In the genomic region with DNA sequence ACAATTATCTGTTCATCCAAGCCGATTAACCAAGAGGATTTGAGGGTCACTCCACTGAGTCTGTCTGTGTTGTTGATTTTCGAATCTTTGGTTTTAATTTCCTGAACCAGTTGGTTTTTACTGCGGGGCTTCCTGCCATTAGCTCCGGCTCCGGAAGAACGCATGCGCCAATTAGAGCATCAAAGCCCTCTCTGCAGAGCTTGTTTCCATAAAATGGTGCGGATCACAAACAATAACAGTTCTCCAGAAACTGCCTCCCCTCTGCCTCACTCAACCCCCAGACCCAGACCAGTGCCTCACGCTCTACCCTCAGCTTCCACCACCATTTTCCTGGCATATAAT, we compare ENCODE assay signal across 17 mouse cellular contexts. TPM values are rescaled to one million over a fixed set of nuclear protein-coding genes. Genes with fewer than 3 reads are reported as not detected.
DNase-seq lines count a peak whose midpoint lies in the region; ATAC-seq and TF ChIP-seq lines count a peak whose summit lies in the region.
"Had no signal": no experiment of that assay in that cellular context is flagged by ENCODE, and none has a peak within 500 bp of the region (broad histone marks: within the 10 kb centered on the region; RNA-seq: fewer than 3 reads in every experiment).

No protein-coding gene starts in this region.

- no peak for TF ChIP-seq CTCF in stomach, postnatal 0 days (IDR thresholded peaks at IDR 0.05; ENCODE audit: low read depth)

- no peak for DNase-seq in hindbrain, embryonic 11.5 days (ENCODE audit: low spot score)
- no peak for DNase-seq in stomach, postnatal 0 days (ENCODE audit: low spot score)
- DNase-seq in limb, embryonic 10.5 days (ENCODE audit: low spot score): peak; percentile 66
- no peak for DNase-seq in adipocyte (ENCODE audit: low spot score)
- DNase-seq in layer of hippocampus, adult 18-20 months (ENCODE audit: low spot score in 2 of 2): no peak
- DNase-seq: cerebellum, postnatal 10 days; forebrain, postnatal 0 days; heart, postnatal 10 days; kidney, adult 18-20 months; layer of hippocampus, postnatal 36 days; lung, postnatal 14 days; right cerebral cortex, adult 18-20 months had no signal

- no peak for TF ChIP-seq EP300 in stomach, postnatal 0 days (optimal IDR thresholded peaks at IDR 0.05)

- H3K9ac ChIP-seq in hindbrain, embryonic 15.5 days: no peak overlapping the region
- no peak overlapping the region for H3K9ac ChIP-seq in hindbrain, embryonic 11.5 days (ENCODE audit: low read depth, low read length)
- H3K9ac ChIP-seq in stomach, embryonic 16.5 days (ENCODE audit: low read length): no peak overlapping the region
- no peak overlapping the region for H3K9ac ChIP-seq in stomach, postnatal 0 days (ENCODE audit: low read length)
- H3K9ac ChIP-seq: forebrain, postnatal 0 days; liver, embryonic 14.5 days; midbrain, embryonic 12.5 days had no signal

- 25% methylated on average over 9 of the region's 9 CpGs for WGBS in hindbrain, embryonic 15.5 days
- WGBS in hindbrain, embryonic 11.5 days: 21% methylated on average over 9 of the region's 9 CpGs
- 17% methylated on average over 9 of the region's 9 CpGs for WGBS in stomach, embryonic 16.5 days
- 16% methylated on average over 9 of the region's 9 CpGs for WGBS in stomach, postnatal 0 days
- WGBS in limb, embryonic 10.5 days: 3% methylated on average over 9 of the region's 9 CpGs

- H3K4me1 ChIP-seq in hindbrain, embryonic 15.5 days (replicated peaks): peaks cover 16% of the 10 kb centered on the region
- H3K4me1 ChIP-seq in hindbrain, embryonic 11.5 days (replicated peaks; ENCODE audit: control insufficient read depth, insufficient read depth, low read length): no peaks in the 10 kb centered on the region
- H3K4me1 ChIP-seq in stomach, embryonic 16.5 days (ENCODE audit: control insufficient read depth, insufficient read depth, low read length): 0 out of 2 replicates have a peak, but pooled peaks cover 9% of the 10 kb centered on the region
- 0 out of 2 replicates have a peak, but pooled peaks cover 3% of the 10 kb centered on the region for H3K4me1 ChIP-seq in stomach, postnatal 0 days (replicated peaks; ENCODE audit: control insufficient read depth, insufficient read depth)
- H3K4me1 ChIP-seq in limb, embryonic 10.5 days: peaks cover 73% of the 10 kb centered on the region

- peaks cover 78% of the 10 kb centered on the region for H3K27me3 ChIP-seq in hindbrain, embryonic 15.5 days
- H3K27me3 ChIP-seq in hindbrain, embryonic 11.5 days (ENCODE audit: control insufficient read depth, insufficient read depth, low read length): peaks cover 67% of the 10 kb centered on the region
- H3K27me3 ChIP-seq in stomach, embryonic 16.5 days (ENCODE audit: control insufficient read depth, insufficient read depth, low read length): peaks cover 59% of the 10 kb centered on the region
- H3K27me3 ChIP-seq in stomach, postnatal 0 days (ENCODE audit: control insufficient read depth, insufficient read depth, low read length): no peaks in the 10 kb centered on the region; the same call in 1 of the 2 replicates
- peaks cover 57% of the 10 kb centered on the region for H3K27me3 ChIP-seq in limb, embryonic 10.5 days (ENCODE audit: low read depth, poor library complexity, severe bottlenecking)

- H3K9me3 ChIP-seq in hindbrain, embryonic 15.5 days: no peaks in the 10 kb centered on the region
- H3K9me3 ChIP-seq in hindbrain, embryonic 11.5 days (ENCODE audit: control insufficient read depth, low read length): no peaks in the 10 kb centered on the region
- H3K9me3 ChIP-seq in stomach, embryonic 16.5 days (replicated peaks; ENCODE audit: control insufficient read depth, low read length): no peaks in the 10 kb centered on the region
- no peaks in the 10 kb centered on the region for H3K9me3 ChIP-seq in stomach, postnatal 0 days (ENCODE audit: control insufficient read depth, low read length)
- H3K9me3 ChIP-seq in limb, embryonic 10.5 days (replicated peaks): no peaks in the 10 kb centered on the region
- H3K9me3 ChIP-seq: midbrain, embryonic 12.5 days had no signal

- no peak for ATAC-seq in hindbrain, embryonic 15.5 days (ENCODE audit: low FRiP score, low read depth)
- ATAC-seq in hindbrain, embryonic 11.5 days (ENCODE audit: low FRiP score): no peak
- ATAC-seq in stomach, embryonic 16.5 days (ENCODE audit: insufficient read depth, low FRiP score): no peak
- no peak for ATAC-seq in stomach, postnatal 0 days (ENCODE audit: low FRiP score, low TSS enrichment)
- ATAC-seq: forebrain, postnatal 0 days had no signal

- H3K27ac ChIP-seq in hindbrain, embryonic 15.5 days (replicated peaks): no peak overlapping the region
- H3K27ac ChIP-seq in hindbrain, embryonic 11.5 days (ENCODE audit: low read depth, low read length): no peak overlapping the region
- peak overlapping the region; percentile 69; the same call in 1 of the 2 replicates for H3K27ac ChIP-seq in stomach, embryonic 16.5 days (ENCODE audit: low read length)
- no peak overlapping the region for H3K27ac ChIP-seq in stomach, postnatal 0 days (replicated peaks)
- peak overlapping the region; percentile 87 for H3K27ac ChIP-seq in limb, embryonic 10.5 days
- H3K27ac ChIP-seq: liver, embryonic 14.5 days; midbrain, embryonic 12.5 days had no signal

- no peaks in the 10 kb centered on the region for H3K36me3 ChIP-seq in hindbrain, embryonic 15.5 days
- H3K36me3 ChIP-seq in hindbrain, embryonic 11.5 days (ENCODE audit: control insufficient read depth, insufficient read depth, low read length): no peaks in the 10 kb centered on the region
- no peaks in the 10 kb centered on the region for H3K36me3 ChIP-seq in stomach, embryonic 16.5 days (ENCODE audit: control insufficient read depth, insufficient read depth, low read length)
- no peaks in the 10 kb centered on the region for H3K36me3 ChIP-seq in stomach, postnatal 0 days (ENCODE audit: control insufficient read depth, insufficient read depth, low read length)
- H3K36me3 ChIP-seq in limb, embryonic 10.5 days: no peaks in the 10 kb centered on the region
- H3K36me3 ChIP-seq: midbrain, embryonic 12.5 days had no signal

- peak overlapping the region; percentile 26 for H3K4me2 ChIP-seq in hindbrain, embryonic 15.5 days
- no peak overlapping the region for H3K4me2 ChIP-seq in hindbrain, embryonic 11.5 days (replicated peaks; ENCODE audit: low read depth, low read length)
- H3K4me2 ChIP-seq in stomach, embryonic 16.5 days (ENCODE audit: low read depth, low read length): no peak overlapping the region
- H3K4me2 ChIP-seq in stomach, postnatal 0 days (replicated peaks; ENCODE audit: low read depth): no peak overlapping the region
- H3K4me2 ChIP-seq: midbrain, embryonic 12.5 days had no signal

- no peak overlapping the region for H3K4me3 ChIP-seq in hindbrain, embryonic 15.5 days
- no peak overlapping the region for H3K4me3 ChIP-seq in hindbrain, embryonic 11.5 days (ENCODE audit: low read depth, low read length)
- no peak overlapping the region for H3K4me3 ChIP-seq in stomach, embryonic 16.5 days (replicated peaks; ENCODE audit: low read length)
- H3K4me3 ChIP-seq in stomach, postnatal 0 days (ENCODE audit: low read depth, low read length): no peak overlapping the region
- peak overlapping the region; percentile 28 for H3K4me3 ChIP-seq in limb, embryonic 10.5 days
- H3K4me3 ChIP-seq: midbrain, embryonic 12.5 days had no signal

RNA-seq across cellular contexts. Expression of a gene that starts 18.5 kb away (rescaled TPM):
- polyA plus RNA-seq in hindbrain, embryonic 15.5 days (2015; fragmentation: Nextera tagmentation; extraction: Ambion mirVana): 10.5 and 11.5 TPM in 2 replicates
- 15.5 and 20.6 TPM in 2 replicates for polyA plus RNA-seq in hindbrain, embryonic 11.5 days (2014; fragmentation: Nextera tagmentation; extraction: Ambion mirVana)
- polyA plus RNA-seq in stomach, embryonic 16.5 days (2015; fragmentation: Nextera tagmentation; extraction: Ambion mirVana): 1.4 and 1.5 TPM in 2 replicates
- 3.4 and 3.7 TPM in 2 replicates for polyA plus RNA-seq in stomach, postnatal 0 days (2015; fragmentation: Nextera tagmentation; extraction: Ambion mirVana)
- 6.7 and 6.9 TPM in 2 replicates for polyA plus RNA-seq in limb, embryonic 10.5 days (2016; fragmentation: Nextera tagmentation; extraction: Ambion mirVana)
- under 1 TPM; 0.27 to 0.30 TPM for total RNA-seq in layer of hippocampus, adult 18-20 months (2021)
- total RNA-seq: forebrain, postnatal 0 days; granulocyte monocyte progenitor cell, adult 5-6 weeks had no signal

Comparison
In these comparisons a context has a peak if more than half of its experiments do, and no peak if none do; other contexts are left out.
1. H3K27ac ChIP-seq: peak in stomach, embryonic 16.5 days (single experiment) and limb, embryonic 10.5 days (single experiment); none in hindbrain, embryonic 15.5 days (single experiment), hindbrain, embryonic 11.5 days (single experiment) and stomach, postnatal 0 days (single experiment).